Mouse (Mus musculus): Measurements from ENCODE around the gene Slc41a2.

DNA sequence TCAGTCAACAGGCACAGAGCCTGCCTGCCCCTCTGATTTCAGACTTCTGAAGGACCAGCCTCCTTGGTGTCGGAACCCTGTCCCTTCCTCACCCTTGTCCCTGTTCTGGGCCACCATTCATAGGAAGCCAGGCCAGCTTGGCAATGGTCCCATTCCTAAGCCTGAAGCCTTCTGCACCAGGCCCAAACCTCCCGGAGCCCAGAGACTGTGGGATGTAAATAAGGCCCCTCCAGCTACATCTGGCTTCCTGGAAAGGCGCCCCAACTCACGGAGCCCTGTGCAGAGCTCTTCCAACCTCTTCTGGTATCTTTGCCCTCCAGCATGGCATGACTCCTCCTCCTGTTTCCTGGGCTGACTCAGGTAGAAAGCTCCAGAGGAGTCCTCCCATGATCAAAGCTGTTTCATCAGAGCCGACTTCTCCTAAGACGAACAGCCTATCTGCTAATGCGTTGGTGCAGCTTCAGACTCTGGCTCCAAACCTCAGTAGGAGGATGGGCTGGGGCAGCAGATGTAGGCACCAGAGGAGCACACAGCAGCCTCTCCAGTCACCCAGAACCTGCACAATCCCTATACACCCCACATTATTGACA lies 153.1 kb downstream of the Slc41a2 start:
- TF ChIP-seq EP300 (IDR thresholded peaks at IDR 0.05; ENCODE audit: low read depth) = no peak
- TF ChIP-seq CTCF (IDR thresholded peaks at IDR 0.05; ENCODE audit: low read depth) = no peak

All from liver, postnatal 0 days (tissue).